Mouse (Mus musculus): ENCODE data around the gene Qtrt2.

GRCm38 (mm10) chr16:43935367-43935766, 8.8 kb upstream of the Qtrt2 start:
- TF ChIP-seq CTCF (conservative IDR thresholded peaks at IDR 0.05; ENCODE audit: insufficient read depth, insufficient read length, low read depth, low read length) (no peak), POLR2A (IDR thresholded peaks at IDR 0.05; ENCODE audit: low read depth, low read length) (no peak)

Data from kidney, adult 2 months (tissue).